Mouse (Mus musculus) hindbrain, embryonic 14.5 days (tissue): ENCODE measurements at regions not wholly inside any gene's neighbourhood (a gene's known extent, or its start where the extent isn't known, plus 50 kb on each side); places are given as distances from the start of the nearest gene placed in this dataset.
"Not testable (repeated sequence)": the region's sequence is repeated elsewhere in the genome, so short reads cannot be mapped to it uniquely, and the experiment has no call there.

Experiments used
- ATAC-seq: fragments of 200-750 bp; cut with Nextera tagmentation; 2 replicates; pipeline ENCODE4 v1.8.0; 2017; ENCODE audit warnings: moderate number of reproducible peaks, mild to moderate bottlenecking, moderate TSS enrichment, moderate library complexity; ENCODE audit not compliant: low FRiP score
- DNase-seq: peaks from one replicate; pipeline ENCODE4 v3.0.0-alpha.2; 2015; ENCODE audit warnings: low spot score
- H3K27ac ChIP-seq: fragments of 300-500 bp; sonication (generic); 2 replicates; pipeline ENCODE4 v1.5.1; 2014; ENCODE audit warnings: mild to moderate bottlenecking, moderate library complexity
- H3K27me3 ChIP-seq: fragments of 300-500 bp; sonication (generic); 2 replicates; pipeline ENCODE4 v1.6.1; 2014; ENCODE audit warnings: mild to moderate bottlenecking, low read length, mixed read lengths; ENCODE audit not compliant: control insufficient read depth, insufficient read depth
- H3K36me3 ChIP-seq: fragments of 300-500 bp; sonication (generic); replicated peaks from 2 replicates; pipeline ENCODE4 v1.6.1; 2014; ENCODE audit not compliant: control insufficient read depth, insufficient read depth
- H3K4me1 ChIP-seq: fragments of 300-500 bp; sonication (generic); replicated peaks from 2 replicates; pipeline ENCODE4 v1.6.1; 2014; ENCODE audit warnings: antibody characterized with exemption, low read length, mixed read lengths; ENCODE audit not compliant: control insufficient read depth, insufficient read depth
- H3K4me2 ChIP-seq: fragments of 300-500 bp; sonication (generic); replicated peaks from 2 replicates; pipeline ENCODE4 v1.6.1; 2014; ENCODE audit warnings: mild to moderate bottlenecking, moderate library complexity
- H3K4me3 ChIP-seq: fragments of 300-500 bp; sonication (generic); replicated peaks from 2 replicates; pipeline ENCODE4 v1.5.1; 2014; ENCODE audit warnings: mild to moderate bottlenecking, low read length
- H3K9ac ChIP-seq: fragments of 300-500 bp; sonication (generic); 2 replicates; pipeline ENCODE4 v1.6.1; 2014
- H3K9me3 ChIP-seq: fragments of 300-500 bp; sonication (generic); 2 replicates; pipeline ENCODE4 v1.6.1; 2016; ENCODE audit warnings: low read length; ENCODE audit not compliant: control insufficient read depth
- WGBS: fragments of 180-500 bp; shearing (Covaris S2); extraction: QIAGEN DNeasy Blood & Tissue Kit; methylation state at CpG from one replicate; pipeline ENCODE4 v1.1.7; 2014; 5-methylcytosine and 5-hydroxymethylcytosine counted together

DNA sequence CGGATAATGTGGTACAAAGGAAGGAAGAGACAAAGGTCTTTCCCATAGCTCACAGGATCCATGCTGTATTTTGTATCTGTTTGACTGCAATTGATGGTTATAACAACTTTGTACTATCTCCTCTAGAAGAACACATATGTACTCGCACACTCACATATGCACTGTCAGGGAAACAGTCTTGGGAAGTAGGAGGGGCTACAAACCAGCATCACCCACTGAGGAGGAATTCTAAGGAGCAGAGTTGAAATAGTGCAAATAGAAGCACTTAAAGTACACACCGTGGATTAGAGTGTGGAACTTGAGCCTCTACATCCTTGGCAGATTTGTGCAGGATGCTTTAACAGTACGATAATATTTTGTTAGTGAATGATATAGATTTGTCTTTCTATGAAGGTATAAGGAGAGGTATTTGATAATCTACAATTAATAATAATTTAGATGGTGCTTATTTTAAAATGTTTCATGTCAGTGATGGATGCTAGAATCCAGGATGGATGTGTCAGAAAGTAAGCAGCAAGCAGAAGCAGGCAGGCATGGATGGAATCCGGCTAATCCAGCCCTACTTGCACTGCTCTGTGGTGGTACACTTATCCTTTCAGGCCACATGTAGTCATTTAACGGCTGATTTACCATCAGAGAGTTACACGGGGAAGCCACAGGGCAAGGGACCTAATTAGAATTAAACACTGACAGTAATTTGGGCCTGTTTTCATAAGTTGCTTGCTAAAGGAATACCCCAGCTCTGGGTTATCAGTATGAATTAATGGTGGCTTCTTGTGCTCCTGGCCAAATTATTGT is 223.3 kb downstream of the Cetn3 start:
- 57% methylated on average over 7 of the region's 7 CpGs for WGBS
- Histone ChIP-seq H3K9ac (no peak overlapping the region), H3K36me3 (no peaks in the 10 kb centered on the region), H3K27ac (no peak overlapping the region), H3K4me2 (no peak overlapping the region), H3K9me3 (no peaks in the 10 kb centered on the region), H3K27me3 (no peaks in the 10 kb centered on the region), H3K4me3 (no peak overlapping the region), H3K4me1 (no peaks in the 10 kb centered on the region)
- no peak for DNase-seq
- no peak for ATAC-seq

DNA sequence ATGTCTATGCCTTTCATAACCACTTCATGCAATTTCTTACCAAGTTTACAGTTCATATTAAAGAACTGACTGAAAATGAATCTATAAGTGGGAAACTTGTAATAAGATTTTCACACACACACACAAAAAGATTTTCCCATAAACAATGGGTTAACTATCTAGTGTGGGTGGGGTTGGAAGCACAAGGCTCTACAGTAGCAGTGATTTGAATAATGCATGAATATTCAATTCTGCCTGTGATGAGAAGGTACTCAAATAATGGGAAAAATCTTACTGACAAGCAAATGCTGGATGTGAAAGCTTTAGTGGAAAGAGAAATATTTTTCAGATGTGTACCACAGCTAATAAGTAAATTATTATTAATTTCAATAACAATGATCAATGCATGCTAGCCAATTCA is 224.3 kb downstream of the Cetn3 start:
- Histone ChIP-seq H3K4me1 (no peaks in the 10 kb centered on the region), H3K27ac (no peak overlapping the region), H3K36me3 (no peaks in the 10 kb centered on the region), H3K4me3 (no peak overlapping the region), H3K27me3 (no peaks in the 10 kb centered on the region), H3K9me3 (no peaks in the 10 kb centered on the region), H3K9ac (no peak overlapping the region), H3K4me2 (no peak overlapping the region)
- ATAC-seq (no peak), DNase-seq (no peak)

DNA sequence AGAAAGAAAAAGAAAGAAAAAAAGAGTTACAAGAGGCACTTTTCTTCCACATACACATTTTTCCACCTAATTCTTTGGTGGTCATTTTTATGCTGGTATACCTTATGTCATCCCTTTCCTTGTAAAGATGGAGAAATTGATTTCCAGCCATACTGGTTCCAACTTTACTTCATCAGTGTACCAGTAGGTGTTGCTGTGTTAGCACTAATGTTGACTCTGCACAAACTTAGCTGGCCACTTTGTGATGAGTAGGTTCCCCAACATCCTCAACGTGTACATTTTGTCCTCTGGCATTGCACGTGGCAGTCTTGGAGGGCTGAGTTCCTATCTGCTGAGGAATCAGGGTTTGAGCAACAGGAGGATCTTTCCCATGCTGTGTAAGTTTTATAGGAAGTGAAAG is 256.7 kb downstream of the Cetn3 start:
- no peaks in the 10 kb centered on the region for H3K36me3 ChIP-seq
- no peaks in the 10 kb centered on the region for H3K9me3 ChIP-seq
- no peak for ATAC-seq
- H3K4me2 ChIP-seq: no peak overlapping the region
- H3K9ac ChIP-seq: no peak overlapping the region
- 50% methylated on average over 2 of the region's 2 CpGs for WGBS
- H3K27me3 ChIP-seq: no peaks in the 10 kb centered on the region
- no peaks in the 10 kb centered on the region for H3K4me1 ChIP-seq
- no peak overlapping the region for H3K4me3 ChIP-seq
- no peak overlapping the region for H3K27ac ChIP-seq
- no peak for DNase-seq

DNA sequence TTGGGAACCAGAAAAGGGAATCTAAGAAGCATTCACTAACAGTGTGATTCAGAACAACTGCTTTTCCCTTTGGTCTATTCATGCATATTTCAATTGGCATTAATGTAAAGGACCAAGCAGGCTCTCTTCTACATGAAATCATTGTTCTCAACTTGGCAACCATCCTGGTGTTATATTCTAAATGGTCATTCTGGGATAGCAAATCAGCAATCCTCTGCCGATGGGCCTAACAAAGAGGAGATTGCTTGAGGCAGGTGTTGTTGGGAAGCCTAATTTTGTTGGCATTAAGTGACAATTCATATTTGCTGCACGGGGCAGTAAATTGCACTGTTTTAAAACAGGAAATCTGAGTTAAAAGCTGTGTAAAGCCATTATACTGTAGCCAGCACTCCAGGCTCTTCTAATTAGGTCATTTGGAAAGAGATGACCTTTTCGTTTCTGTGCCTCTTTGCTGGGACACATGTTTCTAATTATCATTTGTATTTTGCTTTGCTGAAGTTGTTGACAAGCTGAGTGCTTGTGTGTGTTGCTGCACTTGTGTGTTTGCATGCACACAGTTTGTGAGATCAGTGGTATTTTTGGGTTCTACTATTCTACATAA is 275.4 kb downstream of the Cetn3 start:
- Histone ChIP-seq H3K9ac (no peak overlapping the region), H3K4me3 (no peak overlapping the region), H3K27me3 (no peaks in the 10 kb centered on the region), H3K27ac (peak overlapping the region; percentile 32; the same call in 1 of the 2 replicates), H3K36me3 (no peaks in the 10 kb centered on the region), H3K4me1 (peaks cover 18% of the 10 kb centered on the region), H3K9me3 (no peaks in the 10 kb centered on the region), H3K4me2 (no peak overlapping the region)
- WGBS: 37% methylated on average over 3 of the region's 3 CpGs
- DNase-seq (no peak), ATAC-seq (peak; percentile 63; the same call in 1 of the 2 replicates)

DNA sequence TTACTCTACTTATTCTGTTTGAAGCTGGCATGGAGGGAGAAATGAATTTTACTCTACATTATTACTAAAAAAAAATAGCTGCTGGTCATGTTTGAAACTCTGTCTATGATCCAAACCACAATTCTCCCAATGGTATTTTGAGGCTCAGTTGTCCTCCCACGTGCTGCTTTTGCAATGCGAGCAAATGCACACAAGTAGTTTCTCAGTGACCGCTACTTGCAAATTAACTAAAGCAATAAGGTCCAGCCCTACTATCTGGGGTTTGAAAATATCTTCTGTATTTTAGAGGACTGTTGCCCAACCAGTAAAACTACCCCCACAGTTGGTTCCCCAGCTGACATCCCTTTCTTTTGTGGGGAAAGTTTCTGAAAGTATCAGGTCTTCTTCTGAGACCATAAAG is 276.0 kb downstream of the Cetn3 start:
- DNase-seq: no peak
- Histone ChIP-seq H3K4me2 (no peak overlapping the region), H3K36me3 (no peaks in the 10 kb centered on the region), H3K9ac (no peak overlapping the region), H3K27ac (no peak overlapping the region), H3K4me1 (peaks cover 18% of the 10 kb centered on the region), H3K27me3 (no peaks in the 10 kb centered on the region), H3K9me3 (no peaks in the 10 kb centered on the region), H3K4me3 (no peak overlapping the region)
- no peak for ATAC-seq
- 73% methylated on average over 3 of the region's 3 CpGs for WGBS

DNA sequence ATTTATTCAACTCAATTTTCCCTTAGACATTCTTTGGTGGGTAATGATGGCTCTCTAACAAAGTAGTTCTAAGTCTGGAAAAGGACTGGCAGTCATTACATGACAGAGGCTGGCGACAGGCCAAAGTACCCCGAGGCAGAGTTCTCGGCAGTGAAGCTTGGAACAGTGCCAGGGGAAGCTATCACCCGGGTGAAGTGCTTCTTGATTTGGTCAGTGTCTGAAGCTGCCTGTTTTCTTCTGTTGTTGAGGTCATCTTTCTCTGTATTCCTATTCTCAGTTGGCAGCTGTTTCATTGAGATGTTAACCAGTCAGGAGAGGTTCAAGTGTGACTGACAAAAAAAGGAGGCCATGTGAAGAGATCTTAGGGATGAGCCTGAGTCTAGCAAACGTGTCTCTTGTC is 276.6 kb downstream of the Cetn3 start:
- peak; percentile 76 for DNase-seq
- WGBS: 26% methylated on average over 5 of the region's 5 CpGs

DNA sequence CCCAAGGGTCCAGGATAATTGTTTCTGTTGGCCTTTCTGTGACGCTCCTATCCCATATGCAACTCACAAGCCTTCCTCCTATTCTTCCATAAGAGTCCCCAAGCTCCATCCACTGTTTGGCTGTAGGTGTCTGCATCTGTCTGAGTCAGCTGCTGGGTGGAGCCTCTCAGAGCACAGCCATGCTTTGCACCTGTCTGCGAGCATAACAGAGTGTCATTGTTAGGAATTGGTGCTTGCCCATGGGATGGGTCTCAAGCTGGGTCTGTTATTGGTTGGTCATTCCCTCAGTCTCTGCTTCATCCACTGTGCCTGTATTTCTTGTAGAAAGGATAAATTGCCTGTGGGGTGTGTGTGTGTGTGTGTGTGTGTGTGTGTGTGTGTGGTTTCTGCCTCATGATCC is 281.0 kb downstream of the Cetn3 start:
- not testable (repeated sequence) for H3K9ac ChIP-seq, H3K36me3 ChIP-seq, H3K4me2 ChIP-seq, DNase-seq, ATAC-seq, H3K4me1 ChIP-seq, H3K27ac ChIP-seq, H3K9me3 ChIP-seq, H3K27me3 ChIP-seq, H3K4me3 ChIP-seq
- WGBS: 92% methylated on average over 2 of the region's 2 CpGs

More for the DNA sequence above, 276.6 kb downstream of the Cetn3 start:
- H3K4me3 ChIP-seq: no peak overlapping the region
- H3K27ac ChIP-seq: no peak overlapping the region
- H3K36me3 ChIP-seq: no peaks in the 10 kb centered on the region
- no peak overlapping the region for H3K4me2 ChIP-seq
- no peaks in the 10 kb centered on the region for H3K9me3 ChIP-seq
- ATAC-seq: peak; percentile 64; the same call in 1 of the 2 replicates
- H3K4me1 ChIP-seq: peaks cover 18% of the 10 kb centered on the region
- no peaks in the 10 kb centered on the region for H3K27me3 ChIP-seq
- no peak overlapping the region for H3K9ac ChIP-seq

DNA sequence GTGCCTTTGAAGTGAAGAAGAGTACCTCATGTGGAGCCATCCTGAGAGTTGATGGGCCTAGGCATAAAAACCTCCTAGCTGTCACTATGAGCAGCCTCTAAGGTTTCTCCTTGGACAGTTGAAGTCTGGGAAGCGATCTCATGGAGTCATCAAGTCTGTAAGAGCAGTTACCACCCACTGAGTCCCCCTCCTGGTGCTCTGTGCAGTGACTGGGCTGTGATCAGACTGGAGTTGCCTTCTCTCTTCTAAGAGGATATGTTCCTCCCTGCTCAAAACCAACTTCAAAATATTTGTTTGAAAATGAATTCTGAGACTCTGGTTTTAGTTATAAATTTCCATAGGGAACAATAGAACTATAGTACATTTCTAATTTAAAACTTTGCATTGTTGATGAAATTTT is 283.3 kb downstream of the Cetn3 start:
- Histone ChIP-seq H3K9ac (no peak overlapping the region), H3K4me3 (no peak overlapping the region), H3K27ac (no peak overlapping the region), H3K36me3 (no peaks in the 10 kb centered on the region), H3K4me1 (no peaks in the 10 kb centered on the region), H3K4me2 (no peak overlapping the region), H3K27me3 (no peaks in the 10 kb centered on the region), H3K9me3 (no peaks in the 10 kb centered on the region)
- ATAC-seq (no peak), DNase-seq (no peak)
- WGBS: 56% methylated on average over 1 of the region's 1 CpGs

DNA sequence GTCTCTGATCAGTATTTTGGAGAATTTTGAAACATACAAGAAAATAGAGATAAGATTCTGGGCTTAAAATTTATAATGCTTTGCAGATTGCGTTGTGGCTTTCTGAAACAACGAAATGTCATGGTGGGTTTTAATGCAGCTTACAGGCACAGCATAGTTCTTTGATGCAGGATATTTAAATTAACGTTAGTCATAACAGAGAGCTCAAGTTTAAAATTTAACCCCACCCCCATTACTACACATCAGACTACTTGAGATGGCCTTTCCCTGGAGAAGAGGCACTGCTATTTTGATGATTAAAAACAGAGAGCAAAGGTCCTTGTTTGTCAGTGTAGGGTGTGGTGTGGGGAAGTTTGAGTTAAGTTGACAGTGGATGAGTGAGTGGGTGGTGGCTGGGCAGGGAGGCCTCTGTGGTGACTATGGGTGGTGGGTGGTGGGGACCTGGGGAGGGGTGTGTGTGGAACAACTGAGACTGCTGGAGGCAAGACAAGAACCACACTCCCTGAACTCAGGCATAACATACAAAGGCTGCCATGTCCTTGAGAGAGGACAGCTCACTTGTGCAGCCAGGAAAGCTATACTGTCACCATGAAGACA is 283.9 kb downstream of the Cetn3 start:
- Histone ChIP-seq H3K4me2 (no peak overlapping the region), H3K9ac (no peak overlapping the region), H3K4me1 (no peaks in the 10 kb centered on the region), H3K4me3 (no peak overlapping the region), H3K27me3 (no peaks in the 10 kb centered on the region), H3K9me3 (no peaks in the 10 kb centered on the region), H3K27ac (no peak overlapping the region), H3K36me3 (no peaks in the 10 kb centered on the region)
- no peak for ATAC-seq
- no peak for DNase-seq
- 92% methylated on average over 3 of the region's 3 CpGs for WGBS
